Mouse (Mus musculus) CD4-positive naive resting alpha-beta T cell, adult 76 days (primary cell): ENCODE data around the gene Fbxl21. TPM values are rescaled to one million over a fixed set of nuclear protein-coding genes. Genes with fewer than 3 reads are reported as not detected.

Experiments
- total RNA-seq: library from RNA; stranded (reverse); gene quantifications from one replicate; pipeline ENCODE4 v1.2.4, GENCODE M21; 2023

Gene Fbxl21
- 1.1 TPM for total RNA-seq

GRCm38 (mm10) chr13:56522081-56522820, at the start of gene Fbxl21:
Fbxl21 (plus strand) TSS chr13:56522472.

DNA sequence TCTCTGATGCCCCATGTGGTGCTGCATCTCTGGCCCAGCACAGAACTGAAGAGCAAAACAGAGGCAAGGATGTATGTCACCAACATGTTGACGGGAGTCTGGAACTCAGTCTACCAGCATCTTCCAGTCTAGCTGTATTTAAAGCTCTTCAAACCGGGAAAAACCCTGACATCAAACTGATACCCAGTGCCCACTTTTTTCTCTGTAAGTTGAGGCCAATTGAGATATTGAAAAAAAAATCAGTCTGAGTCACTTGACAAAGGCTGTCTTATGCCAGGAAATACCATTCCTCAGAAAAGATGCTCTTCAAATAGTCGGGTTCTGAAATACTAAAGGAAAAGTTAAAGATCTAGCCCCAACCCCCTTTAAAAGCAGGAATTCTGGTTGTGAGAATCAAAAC, 40.1 kb upstream of the Fbxl21 start, which contains the start of gene Il9:
TSS of gene Il9 (minus strand) at position 101 of the 400 bp plus-strand sequence.

GRCm38 (mm10) chr13:56548401-56548800, 26.1 kb downstream of the Fbxl21 start, which contains the start of gene Lect2:
Lect2 (minus strand) TSS chr13:56548502.

Other genes with a start within 250 kb of the Fbxl21 start
- not detected for gene Cxcl14, start 225.9 kb upstream of the Fbxl21 start, total RNA-seq
- not detected for gene Gm3045, start 95.9 kb upstream of the Fbxl21 start, total RNA-seq
- not detected for gene Slc25a48, start 84.1 kb upstream of the Fbxl21 start, total RNA-seq
- gene Il9, start 40.2 kb upstream of the Fbxl21 start, total RNA-seq = not detected
- not detected for gene Lect2, start 26.0 kb downstream of the Fbxl21 start, total RNA-seq
- 4.1 TPM for gene Tgfbi, start 87.1 kb downstream of the Fbxl21 start, total RNA-seq
- gene Smad5, start 180.5 kb downstream of the Fbxl21 start, total RNA-seq = 67.8 TPM
- not detected for gene Gm45623, start 231.4 kb downstream of the Fbxl21 start, total RNA-seq